Mouse (Mus musculus): ENCODE measurements around the gene Gm10282.

GRCm38 (mm10) chr8:72353700-72354045, 48.6 kb upstream of the Gm10282 start:
- TF ChIP-seq POLR2A (IDR thresholded peaks at IDR 0.05; ENCODE audit: borderline replicate concordance, low read depth, low read length) (no peak), CTCF (IDR thresholded peaks at IDR 0.05; ENCODE audit: low read depth, low read length) (no peak)
